Mouse (Mus musculus): ENCODE data around the gene Ing4. TPM values are rescaled to one million over a fixed set of nuclear protein-coding genes. Genes with fewer than 3 reads are reported as not detected.

Gene Ing4
- polyA plus RNA-seq, 1 experiment from 2014 or later, result 78.2 TPM

DNA sequence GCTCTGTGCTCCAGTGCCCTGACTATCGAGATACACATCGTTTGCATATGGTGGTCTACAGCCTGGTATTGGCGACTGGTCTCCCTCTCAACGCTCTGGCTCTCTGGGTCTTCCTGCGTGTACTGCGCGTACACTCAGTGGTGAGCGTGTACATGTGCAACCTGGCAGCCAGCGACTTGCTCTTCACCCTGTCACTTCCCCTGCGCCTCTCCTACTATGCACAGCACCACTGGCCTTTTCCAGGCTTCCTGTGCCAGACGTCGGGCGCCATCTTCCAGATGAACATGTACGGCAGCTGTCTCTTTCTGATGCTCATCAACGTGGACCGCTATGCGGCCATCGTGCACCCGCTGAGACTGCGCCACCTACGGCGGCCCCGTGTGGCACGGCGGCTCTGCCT, 41.8 kb downstream of the Ing4 start:
- H3K9ac ChIP-seq, result peak overlapping the region; percentile 81
- peaks cover 14% of the 10 kb centered on the region for H3K4me1 ChIP-seq
- peaks cover 8% of the 10 kb centered on the region; the same call in 1 of the 2 replicates for H3K27me3 ChIP-seq (replicated peaks)
- peak overlapping the region; percentile 74 for H3K27ac ChIP-seq (replicated peaks)
- no peak for ATAC-seq (ENCODE audit: extremely low read depth, insufficient number of reproducible peaks, low FRiP score, low TSS enrichment)
- peak overlapping the region; percentile 56 for H3K4me3 ChIP-seq
- no peaks in the 10 kb centered on the region for H3K9me3 ChIP-seq
- 21% methylated on average over 25 of the region's 25 CpGs for WGBS
- peak overlapping the region; percentile 85 for H3K4me2 ChIP-seq
- H3K36me3 ChIP-seq, result no peaks in the 10 kb centered on the region

DNA sequence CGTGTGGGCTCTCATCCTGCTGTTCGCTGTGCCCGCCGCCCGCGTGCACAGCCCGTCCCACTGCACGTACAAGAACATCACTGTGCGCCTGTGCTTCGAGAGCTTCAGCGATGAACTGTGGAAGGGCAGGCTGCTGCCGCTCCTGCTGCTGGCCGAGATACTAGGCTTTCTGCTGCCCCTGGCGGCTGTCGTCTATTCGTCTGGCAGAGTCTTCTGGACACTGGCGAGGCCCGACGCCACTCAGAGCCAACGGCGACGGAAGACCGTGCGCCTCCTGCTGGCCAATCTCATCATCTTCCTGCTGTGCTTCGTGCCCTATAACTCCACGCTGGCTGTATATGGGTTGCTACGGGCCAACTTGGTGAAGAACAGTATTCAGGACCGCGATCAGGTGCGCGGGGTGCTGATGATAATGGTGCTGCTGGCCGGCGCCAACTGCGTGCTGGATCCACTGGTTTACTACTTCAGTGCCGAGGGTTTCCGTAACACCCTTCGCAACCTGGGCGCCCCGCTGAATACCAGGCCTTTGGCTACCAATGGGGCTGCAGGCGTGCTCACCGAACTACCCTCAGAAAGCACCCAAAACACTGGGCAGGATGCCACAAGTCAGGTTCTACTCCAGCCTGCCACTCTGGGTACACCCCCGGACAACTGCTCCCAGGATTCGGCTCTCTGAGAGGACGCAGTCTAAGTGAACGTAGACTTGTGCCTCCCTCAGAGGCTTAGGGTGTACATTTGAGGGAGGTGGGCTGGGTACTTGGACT, 42.4 kb downstream of the Ing4 start:
- Histone ChIP-seq H3K9me3 (no peaks in the 10 kb centered on the region), H3K4me2 (peak overlapping the region; percentile 85), H3K27ac (replicated peaks) (peak overlapping the region; percentile 74), H3K4me1 (peaks cover 14% of the 10 kb centered on the region), H3K27me3 (replicated peaks) (peaks cover 6% of the 10 kb centered on the region; the same call in 1 of the 2 replicates), H3K9ac (peak overlapping the region; percentile 81), H3K4me3 (peak overlapping the region; percentile 56), H3K36me3 (no peaks in the 10 kb centered on the region)
- peak; percentile 71 for ATAC-seq (ENCODE audit: extremely low read depth, insufficient number of reproducible peaks, low FRiP score, low TSS enrichment)
- WGBS, result 21% methylated on average over 45 of the region's 45 CpGs

DNA sequence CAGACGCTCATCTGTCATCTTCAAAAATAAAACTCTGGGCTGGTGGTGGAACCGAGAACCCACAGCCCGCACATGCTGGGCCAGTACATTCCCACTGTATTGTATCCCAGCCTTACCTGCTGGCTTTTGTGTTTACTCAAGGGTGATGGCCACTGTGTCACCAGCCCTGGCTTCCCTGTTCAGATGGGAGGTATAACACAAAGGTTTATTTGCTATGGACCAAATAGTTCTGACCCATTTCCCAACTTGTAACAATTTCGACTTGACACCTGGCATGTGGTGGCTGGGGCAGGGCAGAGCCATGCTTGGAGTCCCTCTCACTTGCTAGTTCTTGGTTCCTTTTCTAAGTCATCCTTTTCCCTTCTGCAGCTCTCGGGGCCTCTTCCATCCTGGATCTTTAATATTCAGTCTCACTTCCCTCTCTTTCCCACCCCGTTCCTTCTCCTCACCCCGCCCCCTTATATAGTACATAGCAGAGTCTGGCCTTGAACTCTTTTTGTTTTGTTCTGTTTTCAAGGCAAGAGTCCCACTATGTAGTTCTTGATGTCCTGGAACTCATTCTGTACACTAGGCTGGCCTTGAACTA, 43.3 kb downstream of the Ing4 start:
- H3K27ac ChIP-seq (replicated peaks), result no peak overlapping the region
- peaks cover 6% of the 10 kb centered on the region; the same call in 1 of the 2 replicates for H3K27me3 ChIP-seq (replicated peaks)
- ATAC-seq (ENCODE audit: extremely low read depth, insufficient number of reproducible peaks, low FRiP score, low TSS enrichment), result no peak
- no peaks in the 10 kb centered on the region for H3K36me3 ChIP-seq
- 87% methylated on average over 7 of the region's 7 CpGs for WGBS
- H3K4me3 ChIP-seq, result no peak overlapping the region
- H3K4me2 ChIP-seq, result no peak overlapping the region
- H3K4me1 ChIP-seq, result peaks cover 14% of the 10 kb centered on the region
- no peaks in the 10 kb centered on the region for H3K9me3 ChIP-seq
- H3K9ac ChIP-seq, result no peak overlapping the region

DNA sequence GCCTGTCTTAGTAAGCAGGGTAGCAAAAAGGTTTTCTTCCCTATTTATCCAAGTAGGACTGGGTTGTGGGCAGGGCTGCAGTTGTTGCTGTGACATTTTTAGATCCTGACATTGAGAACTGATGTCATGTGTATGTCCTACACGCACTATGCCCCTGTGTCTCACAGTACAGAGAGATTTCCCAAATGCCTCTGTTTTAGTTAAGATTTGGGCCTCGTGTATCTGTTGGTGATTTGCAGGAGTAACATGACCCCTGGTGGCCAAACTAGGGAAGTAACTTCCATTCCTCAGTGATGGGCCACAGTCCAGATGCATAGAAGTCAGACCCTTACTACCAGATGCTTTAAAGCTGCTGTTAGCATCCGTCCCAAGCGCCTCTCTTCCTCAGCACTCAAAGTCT, 44.9 kb downstream of the Ing4 start:
- H3K4me1 ChIP-seq, result peaks cover 26% of the 10 kb centered on the region
- no peaks in the 10 kb centered on the region for H3K9me3 ChIP-seq
- no peaks in the 10 kb centered on the region for H3K36me3 ChIP-seq
- no peak overlapping the region for H3K4me2 ChIP-seq
- no peak overlapping the region for H3K27ac ChIP-seq (replicated peaks)
- no peak overlapping the region for H3K4me3 ChIP-seq
- H3K9ac ChIP-seq, result 0 out of 2 replicates have a peak overlapping the region, but pooled peaks have one; percentile 17
- H3K27me3 ChIP-seq (replicated peaks), result no peaks in the 10 kb centered on the region; the same call in 1 of the 2 replicates
- 4% methylated on average over 4 of the region's 4 CpGs for WGBS
- no peak for ATAC-seq (ENCODE audit: extremely low read depth, insufficient number of reproducible peaks, low FRiP score, low TSS enrichment)

DNA sequence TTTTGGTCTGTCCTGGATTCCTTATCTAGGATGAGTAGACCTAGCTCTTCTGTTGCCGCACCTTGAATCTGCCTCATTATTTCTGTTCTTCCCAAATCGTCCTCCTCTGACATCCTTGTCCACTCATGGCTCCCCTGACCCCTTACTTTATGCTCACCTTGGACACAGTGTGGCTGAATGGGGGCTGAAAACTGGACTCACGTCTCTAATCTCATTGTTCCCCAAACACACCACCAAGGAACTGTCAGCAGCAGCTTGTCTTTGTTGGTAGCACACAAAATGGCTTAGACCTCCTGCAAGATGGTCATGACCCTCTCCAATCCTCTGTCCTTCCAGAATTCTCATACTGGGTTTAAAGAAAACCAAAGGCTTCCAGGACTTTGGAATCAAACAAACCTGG, 48.4 kb downstream of the Ing4 start:
- Histone ChIP-seq H3K27me3 (replicated peaks) (no peaks in the 10 kb centered on the region; the same call in 1 of the 2 replicates), H3K4me1 (peaks cover 38% of the 10 kb centered on the region), H3K9me3 (no peaks in the 10 kb centered on the region), H3K36me3 (no peaks in the 10 kb centered on the region), H3K4me3 (no peak overlapping the region), H3K9ac (0 out of 2 replicates have a peak overlapping the region, but pooled peaks have one; percentile 71), H3K4me2 (no peak overlapping the region), H3K27ac (replicated peaks) (peak overlapping the region; percentile 97)
- 68% methylated on average over 3 of the region's 3 CpGs for WGBS
- ATAC-seq (ENCODE audit: extremely low read depth, insufficient number of reproducible peaks, low FRiP score, low TSS enrichment), result no peak

DNA sequence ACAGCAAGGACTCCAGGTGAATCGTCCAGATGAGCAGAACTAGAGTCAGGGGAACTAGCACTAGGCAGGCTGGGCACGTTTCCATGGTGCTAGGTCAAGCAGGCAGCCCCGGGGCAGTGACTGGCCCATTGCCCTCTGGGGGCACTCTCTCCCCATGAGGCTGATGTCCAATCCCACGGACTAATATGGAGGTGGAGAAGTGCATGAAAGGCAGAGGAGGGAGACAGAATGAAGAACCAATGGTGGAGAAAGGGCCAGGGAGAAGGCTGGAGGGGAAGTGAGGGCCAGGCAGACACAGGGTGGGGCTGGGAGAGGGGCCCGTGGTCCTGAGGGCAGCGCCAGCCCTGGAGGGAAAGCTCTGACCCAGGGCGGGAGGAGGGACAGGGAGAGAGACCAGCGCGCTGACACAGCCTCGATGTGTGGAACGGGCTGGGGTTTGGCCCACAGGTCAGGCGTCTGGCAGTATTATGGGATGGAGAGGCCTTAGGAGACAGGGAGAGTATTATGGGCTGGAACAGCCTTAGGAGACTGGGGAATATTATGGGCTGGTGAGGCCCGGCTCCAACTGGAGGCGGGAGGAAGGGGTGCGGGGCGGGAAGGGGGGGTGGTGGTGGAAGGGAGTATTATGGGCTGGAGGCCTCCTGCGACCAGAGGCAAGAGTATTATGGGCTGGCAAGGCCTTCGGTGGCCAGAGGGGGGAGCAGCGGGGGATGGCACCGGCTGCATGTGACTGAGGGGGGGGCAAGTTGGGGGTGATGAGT, 49.2 kb downstream of the Ing4 start:
- Histone ChIP-seq H3K27ac (replicated peaks) (peak overlapping the region; percentile 97), H3K4me3 (peak overlapping the region; percentile 29), H3K36me3 (no peaks in the 10 kb centered on the region), H3K27me3 (replicated peaks) (no peaks in the 10 kb centered on the region), H3K4me1 (peaks cover 37% of the 10 kb centered on the region), H3K4me2 (peak overlapping the region; percentile 64), H3K9me3 (no peaks in the 10 kb centered on the region), H3K9ac (peak overlapping the region; percentile 71)
- WGBS, result 4% methylated on average over 19 of the region's 20 CpGs
- ATAC-seq (ENCODE audit: extremely low read depth, insufficient number of reproducible peaks, low FRiP score, low TSS enrichment), result peak; percentile 57

DNA sequence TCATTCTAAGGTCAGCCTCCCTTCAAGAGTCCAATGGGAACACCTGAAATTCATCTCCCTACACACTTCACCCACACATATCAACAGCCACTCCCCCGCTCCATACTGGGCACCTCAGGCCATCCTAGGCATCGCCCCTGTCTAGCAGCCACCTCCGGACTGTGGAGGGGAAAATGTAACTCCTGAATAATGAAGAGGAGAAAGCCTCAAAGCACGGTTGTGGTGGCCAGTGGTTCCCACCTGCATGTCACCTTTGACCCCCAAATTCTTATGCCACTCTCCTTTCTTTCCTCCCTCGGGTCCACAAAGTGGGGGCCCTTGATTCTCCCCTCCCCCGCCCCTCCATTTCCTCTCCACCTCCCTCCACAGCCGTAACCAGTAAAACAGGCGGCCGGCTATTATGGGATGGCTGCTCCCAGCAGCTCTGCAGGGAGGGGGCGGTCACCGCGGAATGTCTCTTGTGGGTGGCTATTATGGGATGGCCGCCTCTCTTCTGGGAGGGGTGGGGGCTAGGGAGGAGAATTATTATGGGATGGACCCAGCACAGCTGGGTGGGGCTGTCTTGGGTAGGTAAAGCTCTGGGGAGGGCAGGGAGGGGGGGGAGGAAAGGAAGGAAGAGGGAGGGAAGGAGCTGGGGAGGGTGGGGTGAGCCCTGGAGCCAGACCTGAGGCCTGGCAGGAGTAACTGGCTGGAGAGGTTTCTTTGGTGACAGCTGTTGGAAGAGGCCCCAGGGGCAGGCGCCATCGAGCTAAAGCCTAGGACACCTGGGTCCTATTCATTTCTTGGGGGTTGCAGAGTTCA, 50.2 kb downstream of the Ing4 start:
- Histone ChIP-seq H3K27me3 (replicated peaks) (no peaks in the 10 kb centered on the region), H3K9me3 (no peaks in the 10 kb centered on the region), H3K4me3 (peak overlapping the region; percentile 26), H3K4me1 (peaks cover 30% of the 10 kb centered on the region), H3K9ac (peak overlapping the region; percentile 68), H3K4me2 (peak overlapping the region; percentile 64), H3K36me3 (no peaks in the 10 kb centered on the region), H3K27ac (replicated peaks) (peak overlapping the region; percentile 97)
- WGBS, result 4% methylated on average over 15 of the region's 15 CpGs
- ATAC-seq (ENCODE audit: extremely low read depth, insufficient number of reproducible peaks, low FRiP score, low TSS enrichment), result peak; percentile 55

DNA sequence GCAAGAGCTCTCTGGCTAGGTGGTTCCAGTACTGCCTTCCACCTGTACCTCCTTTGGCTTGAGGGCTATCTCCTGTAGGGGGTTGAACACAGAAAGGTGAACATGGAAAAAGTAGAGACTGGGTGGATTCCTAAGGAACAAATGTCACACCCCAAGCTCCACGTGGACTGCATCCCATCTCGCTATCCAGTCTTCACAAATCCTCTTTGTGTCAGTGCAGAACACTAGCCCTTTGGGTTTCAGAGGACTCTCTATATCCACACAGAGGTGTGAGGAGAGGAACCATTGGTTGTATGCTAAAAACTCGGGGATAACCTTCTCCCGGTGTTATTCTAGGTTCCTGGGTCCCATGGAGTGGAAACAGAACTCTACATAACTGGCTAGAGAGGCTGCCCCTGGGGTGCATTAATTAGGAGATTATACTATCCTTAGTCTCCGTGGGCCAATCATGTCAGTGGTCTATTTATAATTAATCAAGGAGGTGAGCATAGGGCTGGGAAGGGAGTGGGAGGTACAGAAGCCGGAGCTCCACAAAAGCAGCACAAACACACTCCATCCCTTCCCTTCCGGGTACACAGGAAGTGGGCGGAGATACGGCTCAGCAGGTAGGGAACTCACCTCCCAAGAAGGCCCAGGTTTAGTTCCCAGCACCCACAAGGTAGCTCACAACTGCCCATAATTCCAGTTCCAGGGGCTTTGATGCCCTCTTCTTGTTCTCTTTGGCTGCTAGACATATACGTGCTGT, 51.0 kb downstream of the Ing4 start:
- ATAC-seq (ENCODE audit: extremely low read depth, insufficient number of reproducible peaks, low FRiP score, low TSS enrichment), result peak; percentile 1; the same call in 1 of the 2 replicates
- peak overlapping the region; percentile 97 for H3K27ac ChIP-seq (replicated peaks)
- WGBS, result 60% methylated on average over 10 of the region's 10 CpGs
- no peaks in the 10 kb centered on the region for H3K36me3 ChIP-seq
- no peaks in the 10 kb centered on the region for H3K9me3 ChIP-seq
- peak overlapping the region; percentile 64 for H3K4me2 ChIP-seq
- H3K4me1 ChIP-seq, result peaks cover 30% of the 10 kb centered on the region
- H3K4me3 ChIP-seq, result peak overlapping the region; percentile 26
- H3K9ac ChIP-seq, result peak overlapping the region; percentile 68
- H3K27me3 ChIP-seq (replicated peaks), result no peaks in the 10 kb centered on the region

DNA sequence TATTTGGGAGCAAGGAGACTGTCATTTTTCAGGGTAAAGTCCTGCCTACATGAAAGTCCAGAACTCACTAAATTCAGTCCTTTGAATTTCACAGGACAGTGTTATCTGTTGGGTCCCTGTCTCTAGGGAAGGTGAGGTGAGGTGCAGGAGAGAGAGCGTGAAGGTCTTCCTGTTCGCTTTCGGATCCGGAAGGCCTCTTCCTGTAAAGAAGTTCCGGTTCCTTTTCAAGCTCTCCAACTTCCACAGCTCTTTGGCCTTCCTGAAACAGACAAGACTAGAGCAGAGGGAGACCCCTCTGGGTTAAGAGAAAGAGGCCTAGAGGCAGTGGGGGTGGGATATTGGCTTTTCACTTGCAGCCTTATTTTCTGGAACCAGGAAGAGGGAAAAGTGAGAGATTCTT, 52.8 kb downstream of the Ing4 start:
- H3K4me2 ChIP-seq, result no peak overlapping the region
- H3K4me3 ChIP-seq, result no peak overlapping the region
- H3K9ac ChIP-seq, result no peak overlapping the region
- peak overlapping the region; percentile 37; the same call in 1 of the 2 replicates for H3K27ac ChIP-seq (replicated peaks)
- no peak for ATAC-seq (ENCODE audit: extremely low read depth, insufficient number of reproducible peaks, low FRiP score, low TSS enrichment)
- H3K36me3 ChIP-seq, result no peaks in the 10 kb centered on the region
- peaks cover 32% of the 10 kb centered on the region for H3K4me1 ChIP-seq
- no peaks in the 10 kb centered on the region for H3K9me3 ChIP-seq
- no peaks in the 10 kb centered on the region for H3K27me3 ChIP-seq (replicated peaks)
- 67% methylated on average over 5 of the region's 5 CpGs for whole genome bisulfite sequencing

DNA sequence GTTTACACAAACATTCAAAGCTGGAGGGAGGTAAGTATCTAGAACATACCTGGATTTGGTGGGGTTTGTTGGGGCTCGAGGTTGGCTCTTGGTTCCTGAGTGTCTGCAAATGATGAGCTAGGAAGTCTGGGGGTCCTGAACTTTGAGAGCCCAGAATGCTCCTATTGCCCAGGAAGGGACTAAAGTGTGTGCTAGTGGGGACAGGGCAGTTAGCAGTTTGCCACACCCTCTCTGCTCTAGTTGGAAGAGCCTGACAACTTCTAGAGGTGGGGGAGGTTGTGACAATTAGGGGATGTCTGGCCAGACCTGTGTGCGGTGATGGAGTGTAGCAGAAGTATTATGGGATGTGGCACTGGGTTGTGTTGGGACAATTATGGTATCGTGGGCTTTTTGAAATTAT, 55.3 kb downstream of the Ing4 start:
- Histone ChIP-seq H3K36me3 (peaks cover 19% of the 10 kb centered on the region), H3K9ac (no peak overlapping the region), H3K9me3 (no peaks in the 10 kb centered on the region), H3K4me2 (no peak overlapping the region), H3K4me3 (no peak overlapping the region), H3K27ac (replicated peaks) (peak overlapping the region; percentile 96), H3K27me3 (replicated peaks) (no peaks in the 10 kb centered on the region), H3K4me1 (peaks cover 41% of the 10 kb centered on the region)
- WGBS, result 46% methylated on average over 3 of the region's 3 CpGs
- ATAC-seq (ENCODE audit: extremely low read depth, insufficient number of reproducible peaks, low FRiP score, low TSS enrichment), result no peak

All from heart, embryonic 13.5 days (tissue).